Mouse (Mus musculus) brown adipose tissue, adult 24 weeks (tissue): ENCODE measurements around the gene Pcsk7. TPM values are rescaled to one million over a fixed set of nuclear protein-coding genes. Genes with fewer than 3 reads are reported as not detected.

Source experiments
- H3K27ac ChIP-seq: fragments of 200-500 bp; replicated peaks from 2 replicates; pipeline ENCODE4 v1.5.1; 2012; ENCODE audit warnings: low read depth, mild to moderate bottlenecking, low read length
- H3K4me1 ChIP-seq: fragments of 200-500 bp; 2 replicates; pipeline ENCODE4 v1.6.1; 2012; ENCODE audit warnings: low read length, mixed read lengths; ENCODE audit not compliant: control insufficient read depth, insufficient read depth, insufficient read length
- H3K4me3 ChIP-seq: fragments of 200-500 bp; 2 replicates; pipeline ENCODE4 v1.5.1; 2012; ENCODE audit warnings: low read depth, mild to moderate bottlenecking, low read length, moderate library complexity; ENCODE audit not compliant: insufficient read depth
- polyA plus RNA-seq: library from polyadenylated mRNA; stranded (reverse); fragments of >200 nt; gene quantifications from 2 replicates; pipeline ENCODE4 v1.2.4, GENCODE M21; 2012; ENCODE audit not compliant: missing spikeins, insufficient read depth, insufficient read length

Gene Pcsk7
- 9.5 and 11.6 TPM in 2 replicates for polyA plus RNA-seq

DNA sequence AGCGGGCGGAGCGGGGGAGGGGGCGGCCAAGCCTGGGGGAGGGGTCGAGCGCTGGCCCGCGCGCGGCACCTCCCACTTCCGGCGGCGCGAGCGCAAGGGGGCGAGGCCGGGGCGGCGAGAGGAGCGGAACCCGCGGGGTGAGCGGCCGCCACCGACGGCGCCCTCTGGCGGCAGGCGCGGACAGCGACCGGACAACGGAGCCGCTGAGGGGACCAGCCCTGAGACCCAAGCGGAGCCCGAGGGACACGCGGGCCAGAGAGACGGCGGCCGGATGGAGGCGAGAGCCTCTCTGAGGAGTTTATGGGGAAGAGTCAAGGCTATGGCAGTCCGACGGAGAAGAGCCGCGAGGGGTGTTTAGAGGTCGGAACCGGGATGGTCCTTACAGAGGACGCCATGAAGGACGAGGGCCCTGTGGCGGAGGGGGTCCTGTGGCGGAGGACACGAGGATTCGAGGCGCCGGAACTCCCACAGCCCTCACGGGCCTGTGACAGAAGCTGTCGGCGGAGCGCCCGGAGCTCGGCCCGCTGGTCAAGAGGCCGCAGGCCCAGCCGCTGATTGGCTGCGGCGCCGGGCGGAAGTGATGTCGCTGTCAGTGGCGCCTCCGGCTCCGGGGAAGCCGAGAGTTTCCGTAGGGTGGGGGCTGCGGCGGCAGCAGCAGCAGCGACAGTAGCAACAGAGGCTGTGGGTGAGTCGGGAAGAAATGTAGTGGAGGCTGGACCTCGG, at the start of gene Pcsk7, which contains the start of gene Rnf214:
TSS of gene Pcsk7 (plus strand) at position 143 of the 723 bp plus-strand sequence.
TSS of gene Rnf214 (minus strand) at position 557 of the 723 bp plus-strand sequence.
- Histone ChIP-seq H3K27ac (peak within 1 kb of the TSS; percentile 100), H3K4me1 (peaks cover 4% of the 10 kb centered on the region; the same call in 1 of the 2 replicates), H3K4me3 (peak within 1 kb of the TSS; percentile 98)

DNA sequence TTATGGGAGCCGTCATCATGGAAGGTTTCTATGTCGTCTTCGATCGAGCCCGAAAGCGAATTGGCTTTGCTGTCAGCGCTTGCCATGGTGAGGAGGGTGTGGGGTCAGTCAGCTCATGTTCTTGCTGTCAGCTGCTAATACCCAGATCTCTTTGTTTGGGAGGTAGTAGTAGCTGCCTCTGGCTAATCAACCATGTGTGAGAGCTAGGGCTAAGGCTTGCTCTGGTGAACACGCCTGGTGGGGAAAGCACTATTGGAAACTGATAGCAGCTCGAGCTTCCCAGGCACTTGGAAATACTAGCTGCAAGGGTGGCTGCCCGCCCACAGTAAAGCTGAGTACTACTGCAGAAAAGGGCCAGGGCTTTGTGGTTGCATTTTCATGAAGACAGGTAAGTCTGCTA, 46.9 kb upstream of the Pcsk7 start:
- Histone ChIP-seq H3K4me3 (no peak overlapping the region), H3K4me1 (no peaks in the 10 kb centered on the region), H3K27ac (no peak overlapping the region)

DNA sequence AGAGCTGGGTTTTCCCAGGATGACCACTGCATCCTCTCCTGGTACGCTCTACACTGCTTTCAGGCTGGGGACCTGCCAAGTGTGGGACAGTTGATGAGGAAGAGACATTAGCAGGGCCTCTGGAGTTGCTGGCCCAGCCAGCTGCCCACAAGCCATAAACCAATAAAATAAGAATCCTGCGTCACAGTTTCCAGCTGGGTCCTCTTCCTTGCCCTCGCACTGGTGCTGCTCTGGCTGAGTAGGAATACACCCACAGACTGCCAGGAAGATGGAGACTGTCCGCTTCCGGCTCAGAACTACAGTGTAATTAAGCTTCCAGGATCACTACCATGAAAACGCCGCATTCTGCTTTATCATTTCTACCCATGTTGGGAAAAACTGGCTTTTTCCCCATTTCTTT, 44.5 kb upstream of the Pcsk7 start:
- H3K27ac ChIP-seq: no peak overlapping the region
- H3K4me1 ChIP-seq: no peaks in the 10 kb centered on the region
- H3K4me3 ChIP-seq: no peak overlapping the region

DNA sequence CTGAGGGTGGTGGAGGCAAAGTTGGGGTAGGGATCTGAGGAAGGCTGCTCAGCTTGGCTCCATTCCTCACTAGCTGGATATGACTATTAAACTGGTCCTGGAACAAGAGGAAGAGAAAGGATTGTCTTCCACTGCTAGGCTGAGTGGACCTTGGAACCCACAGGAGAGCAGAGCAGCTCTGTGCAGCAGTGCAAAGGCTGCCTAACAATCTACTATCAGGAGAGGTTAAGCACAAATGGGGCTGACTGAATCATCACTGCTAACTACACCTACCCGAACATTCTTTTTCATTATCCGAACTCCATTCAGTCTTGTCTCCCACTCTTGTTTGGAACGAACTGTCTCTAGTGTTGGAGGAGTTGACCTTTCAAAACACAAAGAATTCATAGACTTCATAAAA, 37.1 kb upstream of the Pcsk7 start:
- no peaks in the 10 kb centered on the region for H3K4me1 ChIP-seq
- no peak overlapping the region for H3K27ac ChIP-seq
- H3K4me3 ChIP-seq: no peak overlapping the region

DNA sequence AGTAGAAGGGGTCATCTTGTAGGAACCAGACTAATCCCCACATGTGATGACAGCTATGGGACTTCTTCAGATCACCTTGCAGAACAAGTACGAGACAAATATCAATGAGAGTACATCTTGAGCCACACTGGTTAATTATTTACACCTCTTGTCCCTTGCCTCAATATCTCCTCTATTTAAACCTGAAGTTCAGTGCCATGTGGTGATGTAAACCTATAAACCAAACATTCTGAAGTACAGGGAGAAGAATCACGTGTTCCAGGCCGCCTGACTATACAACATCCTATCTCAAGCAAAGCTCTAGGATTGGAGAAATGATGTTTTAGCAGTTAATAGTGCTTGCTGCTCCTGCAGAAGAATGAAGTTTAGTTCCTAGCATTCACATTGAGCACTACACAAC, 36.0 kb upstream of the Pcsk7 start:
- no peaks in the 10 kb centered on the region for H3K4me1 ChIP-seq
- no peak overlapping the region for H3K27ac ChIP-seq
- no peak overlapping the region for H3K4me3 ChIP-seq

DNA sequence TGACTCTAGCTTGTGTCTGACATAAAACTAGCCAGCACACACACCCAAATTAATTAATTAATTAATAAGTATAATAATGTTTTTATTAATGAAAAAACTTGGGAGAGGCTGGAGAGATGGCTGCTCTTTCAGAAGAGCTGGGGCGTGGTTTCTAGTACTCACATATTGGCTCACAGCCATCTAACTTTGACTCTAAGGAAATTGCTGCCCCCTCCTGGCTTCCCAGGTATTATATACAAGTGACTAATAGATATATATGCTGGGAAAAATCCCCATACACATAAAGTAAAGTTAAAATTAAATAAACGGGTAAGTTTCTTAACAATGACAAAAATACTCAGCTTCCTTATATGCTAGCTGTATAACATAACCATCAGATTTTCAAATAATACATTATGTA, 28.4 kb upstream of the Pcsk7 start:
- Histone ChIP-seq H3K4me3 (no peak overlapping the region), H3K27ac (no peak overlapping the region), H3K4me1 (no peaks in the 10 kb centered on the region)

DNA sequence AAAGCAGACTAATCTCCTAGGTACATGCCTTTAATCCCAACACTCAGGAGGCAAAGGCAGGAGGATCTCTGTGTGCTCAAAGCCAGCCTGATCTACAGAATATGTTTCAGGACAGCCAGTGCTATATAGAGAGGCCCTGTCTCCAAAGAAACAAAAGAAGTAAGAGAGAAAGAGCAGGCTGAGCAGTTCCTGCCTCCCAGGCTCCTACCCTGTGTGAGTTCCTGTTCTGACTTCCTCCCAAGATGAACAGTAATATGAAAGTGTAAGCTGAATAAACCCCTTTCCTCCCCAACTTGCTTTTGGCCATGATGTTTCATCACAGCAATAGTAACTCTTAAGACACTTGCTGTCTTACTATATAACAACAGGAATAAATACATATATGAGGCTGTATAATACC, 12.6 kb upstream of the Pcsk7 start:
- H3K27ac ChIP-seq: no peak overlapping the region
- no peak overlapping the region for H3K4me3 ChIP-seq
- no peaks in the 10 kb centered on the region for H3K4me1 ChIP-seq

DNA sequence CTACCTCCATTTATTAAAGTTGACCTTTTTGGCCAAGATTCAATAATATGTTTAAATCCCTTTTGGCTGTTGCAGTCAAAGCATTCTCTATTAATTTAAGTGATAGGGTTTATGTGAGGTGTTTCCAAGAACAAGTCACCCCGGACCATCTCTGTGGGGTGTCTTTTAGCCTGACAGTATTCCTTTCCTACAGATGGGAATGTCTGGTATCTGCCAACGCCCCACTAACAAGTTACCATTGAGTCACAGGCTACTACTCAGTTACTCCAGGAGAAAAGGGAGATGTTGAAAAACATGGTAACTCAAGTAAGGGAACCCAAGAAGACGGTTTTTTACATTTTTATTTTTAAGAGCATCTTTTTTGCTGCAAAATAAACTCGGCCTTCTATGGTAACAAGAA, 1.1 kb upstream of the Pcsk7 start:
- Histone ChIP-seq H3K4me1 (peaks cover 4% of the 10 kb centered on the region; the same call in 1 of the 2 replicates), H3K27ac (no peak overlapping the region), H3K4me3 (no peak overlapping the region; the same call in 1 of the 2 replicates)

DNA sequence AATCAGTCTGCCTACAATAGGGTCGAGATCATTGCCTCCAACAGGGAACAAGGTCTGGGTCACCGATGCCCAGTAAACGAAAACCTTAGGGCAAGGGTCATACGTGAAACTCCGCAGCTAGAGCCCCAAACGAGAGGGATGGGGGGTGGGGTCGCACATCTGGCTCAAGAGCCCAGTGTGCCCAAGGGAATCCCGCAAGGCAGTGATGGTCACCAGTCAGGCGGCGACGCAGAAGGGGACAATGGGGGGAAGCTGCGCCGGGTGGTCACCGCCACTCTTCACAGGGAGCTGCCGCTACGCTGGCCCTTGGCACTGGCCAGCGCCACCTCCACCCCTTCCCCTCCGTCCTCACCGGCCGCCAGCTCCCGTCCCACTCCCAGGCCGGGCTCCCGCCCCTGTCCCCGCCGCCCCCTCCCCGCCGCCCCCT, 473 bp upstream of the Pcsk7 start:
- Histone ChIP-seq H3K4me3 (peak overlapping the region; percentile 72), H3K27ac (peak overlapping the region; percentile 15; the same call in 1 of the 2 replicates), H3K4me1 (peaks cover 4% of the 10 kb centered on the region; the same call in 1 of the 2 replicates)

DNA sequence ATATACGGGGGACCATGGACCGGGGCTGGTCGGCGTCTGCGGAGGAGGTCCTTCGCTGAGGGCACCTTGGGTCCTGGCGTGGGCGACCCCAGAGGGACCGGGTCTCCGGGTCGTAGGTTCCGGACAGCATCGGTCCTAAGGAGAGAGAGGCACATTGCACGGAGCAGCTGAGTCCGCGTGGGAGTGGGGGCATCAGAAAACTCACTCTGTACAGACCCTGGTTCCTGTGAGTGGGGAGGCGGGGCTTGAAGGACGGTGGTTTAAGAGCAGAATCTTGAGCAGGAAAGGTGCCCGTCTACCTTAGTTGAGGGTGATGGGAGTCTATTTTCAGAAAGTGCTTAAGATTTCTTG, 756 bp downstream of the Pcsk7 start:
- H3K4me3 ChIP-seq: peak overlapping the region; percentile 98
- H3K4me1 ChIP-seq: peaks cover 4% of the 10 kb centered on the region; the same call in 1 of the 2 replicates
- peak overlapping the region; percentile 80 for H3K27ac ChIP-seq

DNA sequence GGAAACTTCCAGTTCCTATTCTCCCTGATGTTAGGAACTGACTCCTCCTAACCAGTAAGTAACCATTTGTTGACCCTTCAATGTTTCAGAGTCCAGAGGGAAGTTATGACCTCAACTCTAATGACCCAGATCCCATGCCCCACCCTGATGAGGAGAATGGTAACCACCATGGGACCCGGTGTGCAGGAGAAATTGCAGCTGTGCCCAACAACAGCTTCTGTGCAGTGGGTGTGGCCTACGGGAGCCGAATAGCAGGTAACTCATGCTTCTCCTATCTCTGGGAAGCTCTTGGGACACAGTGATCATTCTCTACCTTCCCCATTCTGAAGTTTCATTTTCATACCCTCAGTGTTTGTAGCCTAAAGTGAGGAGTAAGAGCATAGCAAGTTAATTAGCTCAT, 4.7 kb downstream of the Pcsk7 start:
- H3K27ac ChIP-seq: no peak overlapping the region
- H3K4me1 ChIP-seq: peaks cover 4% of the 10 kb centered on the region; the same call in 1 of the 2 replicates
- no peak overlapping the region for H3K4me3 ChIP-seq

DNA sequence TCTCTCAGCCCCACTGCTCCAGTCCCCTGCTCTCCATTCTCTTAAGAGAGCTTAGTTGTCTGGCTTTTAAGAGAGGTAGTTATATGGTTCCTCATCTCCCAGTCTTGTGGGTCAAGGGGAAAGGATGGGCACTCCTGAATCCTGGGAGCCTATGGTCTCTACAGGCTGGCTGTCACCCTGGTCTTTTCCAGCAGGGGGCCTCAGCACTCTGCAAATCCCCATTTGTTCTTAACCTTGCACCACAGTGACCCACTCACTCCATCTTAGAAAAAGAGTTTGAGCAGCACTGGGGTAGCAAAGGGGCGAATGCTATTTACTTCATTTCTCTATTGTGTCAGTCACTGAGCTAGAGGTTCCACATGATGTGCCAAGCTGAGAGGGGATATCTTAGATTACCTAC, 5.4 kb downstream of the Pcsk7 start:
- H3K27ac ChIP-seq: no peak overlapping the region
- no peak overlapping the region for H3K4me3 ChIP-seq
- H3K4me1 ChIP-seq: peaks cover 4% of the 10 kb centered on the region; the same call in 1 of the 2 replicates

DNA sequence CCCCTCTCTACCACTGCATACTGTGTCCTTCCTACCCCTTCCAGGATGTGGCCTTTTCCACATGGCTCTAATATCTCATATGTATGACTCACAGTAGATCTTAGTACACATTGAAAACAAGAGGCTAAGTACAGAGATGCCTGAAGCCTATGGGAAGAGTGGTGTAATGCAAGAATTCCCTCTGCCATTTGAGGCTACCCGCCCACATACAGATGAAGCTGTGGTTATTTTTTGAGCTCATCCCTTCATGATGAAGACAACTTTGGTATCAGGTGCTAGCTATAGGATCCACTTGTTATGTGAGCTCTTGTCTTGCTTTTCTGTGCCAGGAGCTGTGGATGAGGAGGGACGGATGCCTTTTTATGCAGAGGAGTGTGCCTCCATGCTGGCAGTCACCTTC, 9.4 kb downstream of the Pcsk7 start:
- H3K27ac ChIP-seq: no peak overlapping the region
- no peak overlapping the region for H3K4me3 ChIP-seq
- H3K4me1 ChIP-seq: peaks cover 6% of the 10 kb centered on the region; the same call in 1 of the 2 replicates

DNA sequence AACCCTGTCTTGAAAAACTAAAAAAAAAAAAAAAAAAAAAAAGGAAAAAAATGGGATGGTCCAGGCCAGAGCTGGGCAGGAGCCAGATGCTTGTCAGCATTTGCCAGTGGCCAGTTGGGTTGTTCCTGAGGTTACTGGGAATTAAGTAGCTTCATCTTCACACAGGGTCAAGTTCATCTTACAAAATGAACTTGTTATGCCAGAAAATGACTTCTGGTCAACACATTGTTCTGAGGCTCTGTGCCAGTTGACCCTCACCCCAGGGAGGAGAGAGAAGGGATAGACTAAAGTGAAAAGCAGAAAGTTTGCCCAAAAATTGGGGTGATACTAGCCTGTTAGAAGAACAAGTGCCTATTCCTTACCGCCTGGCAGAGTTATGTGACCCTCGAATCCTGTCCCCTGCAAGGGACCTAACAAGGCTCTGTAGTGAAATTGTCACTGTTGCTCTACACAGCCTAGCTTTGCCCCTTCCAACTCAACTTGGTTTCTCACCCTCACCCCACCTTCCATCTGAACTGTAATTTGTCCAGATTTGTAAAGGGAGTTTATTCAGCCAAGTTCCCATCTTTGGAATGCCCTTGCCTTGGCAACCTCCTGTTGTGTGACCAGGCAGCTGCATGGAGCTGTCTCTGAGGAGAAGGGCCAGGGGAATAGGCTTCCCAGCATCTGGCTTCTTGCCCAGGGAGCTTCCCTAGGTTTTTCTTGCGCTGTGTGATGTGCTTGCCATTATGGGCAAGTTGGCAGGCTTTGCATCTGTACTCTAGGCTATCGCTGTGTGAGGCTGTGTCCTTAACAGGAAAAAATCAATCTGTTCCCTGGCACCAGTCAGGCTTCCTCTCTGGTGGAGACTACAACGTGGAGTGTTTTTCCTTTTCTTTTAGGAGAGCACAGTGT, 11.0 kb downstream of the Pcsk7 start:
- Histone ChIP-seq H3K4me3 (no peak overlapping the region), H3K4me1 (peaks cover 6% of the 10 kb centered on the region; the same call in 1 of the 2 replicates), H3K27ac (peak overlapping the region; percentile 62)

DNA sequence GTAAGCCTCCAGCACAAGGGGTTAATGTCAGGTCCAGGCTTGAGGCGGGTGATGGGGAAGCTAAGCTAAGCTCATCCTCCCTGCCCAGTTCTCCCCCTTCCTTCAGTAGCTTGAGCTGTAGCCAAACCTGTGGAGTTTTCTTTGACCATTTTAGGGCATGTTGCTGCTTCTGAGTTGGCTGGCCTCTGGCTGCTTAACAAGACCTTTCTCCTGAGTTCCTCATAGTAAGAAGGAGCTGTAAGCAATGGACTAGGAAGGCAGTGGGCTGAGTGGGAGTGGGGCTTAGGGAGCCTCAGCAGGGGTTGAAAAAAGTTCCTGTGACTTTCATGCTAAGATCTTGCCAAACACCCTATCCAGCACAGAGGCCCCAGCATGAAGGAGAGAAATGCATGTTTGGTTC, 13.6 kb downstream of the Pcsk7 start:
- Histone ChIP-seq H3K27ac (peak overlapping the region; percentile 68), H3K4me1 (peaks cover 6% of the 10 kb centered on the region; the same call in 1 of the 2 replicates), H3K4me3 (no peak overlapping the region)
